Mouse (Mus musculus) mouse embryonic stem cell (cell line): ENCODE data around the gene 1110059E24Rik.

Source experiments
- in situ Hi-C, 2 experiments: fragments of 300-500 bp; cut with MboI; formaldehyde crosslinking; loops; 1 replicate in 1 of 2; 3 replicates in 1 of 2; pipeline ENCODE4 v1.14.3; 2019 to 2020; ENCODE audit warnings: low sequenced_read_pairs in 2 of 2, low pct_unique_long_range_greater_than_20kb in 1 of 2, mixed read lengths in 1 of 2; ENCODE audit not compliant: unreplicated experiment in 1 of 2

The 1110059E24Rik gene

DNA sequence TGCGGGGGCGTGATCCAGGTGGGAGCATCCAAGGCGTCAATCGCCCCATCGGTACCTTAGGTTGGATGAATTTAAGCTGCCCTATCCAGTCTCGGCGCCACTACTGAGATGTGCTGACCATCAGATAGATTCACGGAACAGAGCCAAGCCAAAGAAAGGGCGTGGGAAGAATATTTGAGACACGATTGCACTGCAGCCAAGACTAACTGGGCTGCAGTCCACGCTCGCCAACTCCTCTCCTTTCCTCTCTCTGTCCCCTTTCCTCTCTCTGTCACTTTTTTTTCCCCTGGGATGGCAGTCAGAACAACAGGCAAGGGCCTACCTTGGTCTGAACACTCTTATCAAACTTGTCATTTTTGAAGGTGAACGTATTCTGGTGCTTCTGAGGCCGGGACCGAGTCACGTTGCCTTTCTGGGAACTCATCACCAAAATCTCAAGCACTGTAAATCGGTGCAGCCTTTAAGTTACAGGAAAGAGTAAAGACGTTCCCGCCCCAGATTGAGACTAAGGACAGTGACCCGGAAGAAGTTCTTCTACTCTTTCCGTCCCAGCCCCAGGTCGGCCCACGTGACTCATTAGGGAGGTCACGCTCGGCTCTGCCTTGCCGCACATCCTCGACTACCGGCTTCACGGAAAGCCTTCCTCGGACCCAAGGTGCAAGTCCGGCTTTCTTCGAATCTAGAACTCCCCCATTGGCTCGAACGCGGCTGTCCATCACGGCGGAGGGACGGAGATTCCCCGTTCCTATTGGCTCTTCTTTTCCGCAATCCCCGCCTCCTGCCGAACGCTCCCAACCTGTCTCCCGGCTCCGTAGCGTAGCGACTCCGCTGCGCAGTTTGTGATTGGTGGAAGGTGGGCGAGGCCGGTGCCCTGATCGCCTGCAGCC is at the start of gene 1110059E24Rik:
Gene 1110059E24Rik (minus strand): TSS at position 692 of the 887 bp plus-strand sequence.
- in situ Hi-C loops, result no loop called here

DNA sequence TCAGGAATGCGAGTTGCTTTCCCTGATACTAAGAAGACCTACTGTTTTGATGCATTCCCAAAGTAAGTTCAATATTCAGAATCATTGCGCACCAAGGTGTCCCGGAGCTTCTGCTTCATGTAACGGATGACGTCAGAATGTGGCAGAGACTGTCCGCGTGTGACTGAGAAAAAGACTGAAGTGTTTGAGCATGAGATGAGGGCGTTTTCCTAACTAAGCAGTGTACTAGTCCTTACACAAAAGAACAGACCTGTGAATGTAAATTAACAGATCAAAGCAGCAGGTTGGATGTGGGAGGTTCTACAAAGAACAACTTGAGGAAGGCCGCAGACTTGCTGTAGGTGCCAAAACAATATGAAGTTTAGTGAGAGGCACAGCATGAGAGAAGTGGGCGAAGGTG is 28.2 kb upstream of the 1110059E24Rik start:
- in situ Hi-C loops, result no loop called here

DNA sequence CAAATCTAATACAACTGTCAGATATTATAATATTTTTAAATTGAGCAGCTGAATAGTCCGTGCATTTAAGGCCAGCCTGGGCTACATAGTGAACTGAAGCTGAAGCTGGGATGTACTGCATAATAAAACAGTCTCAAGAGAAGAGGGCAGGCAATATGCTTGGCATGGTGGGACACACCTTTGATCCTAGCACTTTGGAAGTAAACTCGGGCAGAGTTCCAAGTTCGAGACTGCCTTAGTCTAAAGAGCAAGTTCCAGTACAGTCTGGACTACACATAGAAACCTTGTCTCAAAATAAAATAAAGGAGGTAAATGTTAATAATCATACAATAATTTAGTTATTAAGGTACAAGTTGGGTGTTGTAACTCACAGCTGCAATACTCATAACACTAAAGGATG is 27.3 kb upstream of the 1110059E24Rik start:
- in situ Hi-C loops, result no loop called here

DNA sequence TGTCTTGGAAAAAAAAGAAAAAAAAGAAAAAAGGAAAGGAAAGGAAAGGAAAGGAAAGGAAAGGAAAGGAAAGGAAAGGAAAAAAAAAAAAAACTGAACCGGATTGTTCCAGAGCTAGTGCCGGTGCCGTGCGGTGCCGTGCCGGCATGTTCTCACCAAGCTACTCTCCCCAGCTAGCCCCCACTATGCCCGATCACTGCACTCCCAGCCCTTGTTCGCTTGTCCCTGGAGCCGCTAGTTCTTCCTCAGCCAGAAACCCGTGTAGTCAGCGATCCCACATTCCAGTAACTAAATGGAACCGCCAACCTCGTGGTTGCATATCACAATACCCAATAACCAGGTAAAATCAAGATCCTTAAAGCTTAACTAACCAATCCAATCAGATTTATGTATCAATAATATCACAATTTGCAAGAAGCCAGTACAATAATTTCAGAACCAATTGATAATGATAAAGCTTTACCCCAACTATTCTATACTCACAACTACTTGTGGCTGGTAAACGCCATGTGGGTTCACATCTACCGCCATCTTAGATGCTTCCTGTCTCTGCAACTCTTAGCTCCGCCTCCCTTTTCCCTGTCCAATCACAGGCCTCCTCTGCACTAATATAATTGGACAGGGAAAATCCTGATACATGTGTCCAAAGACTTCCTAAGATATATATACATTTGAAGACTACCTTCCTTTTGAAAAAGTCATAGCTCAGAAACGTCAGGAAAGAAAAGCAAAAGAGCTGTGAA is 21.7 kb upstream of the 1110059E24Rik start:
- in situ Hi-C loops, result no loop called here

DNA sequence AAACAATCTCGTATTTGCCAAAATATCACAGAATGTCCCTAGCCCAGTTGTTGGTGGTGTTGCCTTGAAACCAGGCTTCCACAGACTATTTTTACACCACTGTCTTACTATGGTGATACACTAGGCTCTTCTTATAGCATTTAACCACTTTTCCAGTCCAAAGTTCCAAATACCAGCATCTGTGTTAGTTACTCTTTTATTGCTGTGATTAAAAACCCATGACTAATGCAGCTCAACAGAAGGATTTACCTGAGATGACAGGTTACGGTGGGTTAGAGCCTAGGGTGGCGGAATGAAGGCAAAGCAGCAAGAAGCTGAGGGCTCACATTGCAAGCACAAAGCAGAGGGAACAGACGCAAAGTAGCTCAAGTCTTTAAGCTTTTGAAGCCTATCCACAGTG is 16.9 kb upstream of the 1110059E24Rik start:
- in situ Hi-C loops, result no loop called here

DNA sequence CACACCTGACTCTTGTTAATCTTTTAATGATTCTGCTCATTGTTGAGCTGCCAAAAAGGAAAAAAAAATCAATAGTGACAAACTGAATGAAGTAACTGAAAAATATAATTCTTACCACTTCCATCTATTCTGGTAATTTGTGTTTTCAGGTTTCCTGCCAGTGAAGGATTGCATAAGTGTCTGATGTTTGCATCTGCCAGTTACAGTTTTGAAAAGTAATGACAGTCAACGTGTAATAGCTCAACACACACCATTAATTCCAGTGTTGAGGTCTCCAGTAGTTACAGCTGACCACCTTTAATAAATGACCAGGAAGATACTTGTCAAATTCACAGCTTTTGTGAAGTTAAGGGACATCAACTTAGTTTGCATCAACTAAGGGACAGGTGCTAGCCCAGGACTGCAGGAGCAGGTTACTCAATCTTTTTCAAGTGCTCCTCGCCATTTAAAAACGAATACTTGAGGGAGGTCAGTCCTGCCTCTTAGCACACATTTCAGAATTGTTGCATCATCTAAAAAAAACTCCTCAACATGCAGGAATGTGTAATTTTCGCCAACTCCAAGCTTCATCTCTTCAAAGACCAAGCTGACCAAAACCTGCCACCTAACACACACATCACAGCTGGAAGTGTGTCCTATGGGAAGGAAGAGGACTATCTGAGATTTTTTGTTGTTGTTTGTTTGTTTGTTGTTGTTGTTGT is 11.1 kb upstream of the 1110059E24Rik start:
- in situ Hi-C loops, result no loop called here

DNA sequence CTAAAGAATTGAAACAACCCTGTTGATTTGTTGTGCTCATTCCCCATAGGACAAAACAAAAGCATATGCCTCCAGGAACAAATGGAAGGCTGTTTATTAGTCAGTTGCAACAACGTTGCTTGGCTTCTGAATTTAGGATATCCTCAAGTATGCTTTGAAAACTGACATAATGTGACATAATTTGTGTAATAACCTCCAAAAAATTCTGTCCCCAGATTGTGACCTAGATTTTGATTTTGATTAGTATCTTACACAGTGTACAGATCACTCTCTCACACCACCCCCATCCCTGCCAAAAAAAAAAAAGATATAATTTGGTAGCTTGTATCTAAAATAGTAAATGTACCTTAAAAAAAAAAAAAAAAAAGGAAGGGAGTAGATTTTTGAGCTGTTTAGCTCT is 8.0 kb upstream of the 1110059E24Rik start:
- in situ Hi-C loops, result no loop called here

DNA sequence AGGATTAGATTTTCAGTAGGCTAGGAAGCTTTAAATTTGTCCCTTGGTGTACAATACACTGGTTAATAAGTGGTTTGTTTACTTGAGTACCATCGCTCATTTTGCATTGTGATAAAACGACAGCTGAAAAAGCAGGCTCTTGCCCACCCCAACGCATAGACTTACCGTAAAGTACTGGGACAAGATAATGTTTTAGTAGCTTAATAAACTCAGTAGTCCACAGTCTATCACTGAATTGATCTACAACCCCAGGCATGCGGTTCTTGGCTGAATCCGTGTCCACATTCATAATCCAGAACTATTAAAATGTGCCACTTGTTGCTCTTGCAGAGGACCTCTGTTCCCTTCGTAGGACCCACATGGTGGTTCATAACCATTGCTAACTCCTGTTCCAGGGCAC is 2.0 kb upstream of the 1110059E24Rik start:
- in situ Hi-C loops, result no loop called here

DNA sequence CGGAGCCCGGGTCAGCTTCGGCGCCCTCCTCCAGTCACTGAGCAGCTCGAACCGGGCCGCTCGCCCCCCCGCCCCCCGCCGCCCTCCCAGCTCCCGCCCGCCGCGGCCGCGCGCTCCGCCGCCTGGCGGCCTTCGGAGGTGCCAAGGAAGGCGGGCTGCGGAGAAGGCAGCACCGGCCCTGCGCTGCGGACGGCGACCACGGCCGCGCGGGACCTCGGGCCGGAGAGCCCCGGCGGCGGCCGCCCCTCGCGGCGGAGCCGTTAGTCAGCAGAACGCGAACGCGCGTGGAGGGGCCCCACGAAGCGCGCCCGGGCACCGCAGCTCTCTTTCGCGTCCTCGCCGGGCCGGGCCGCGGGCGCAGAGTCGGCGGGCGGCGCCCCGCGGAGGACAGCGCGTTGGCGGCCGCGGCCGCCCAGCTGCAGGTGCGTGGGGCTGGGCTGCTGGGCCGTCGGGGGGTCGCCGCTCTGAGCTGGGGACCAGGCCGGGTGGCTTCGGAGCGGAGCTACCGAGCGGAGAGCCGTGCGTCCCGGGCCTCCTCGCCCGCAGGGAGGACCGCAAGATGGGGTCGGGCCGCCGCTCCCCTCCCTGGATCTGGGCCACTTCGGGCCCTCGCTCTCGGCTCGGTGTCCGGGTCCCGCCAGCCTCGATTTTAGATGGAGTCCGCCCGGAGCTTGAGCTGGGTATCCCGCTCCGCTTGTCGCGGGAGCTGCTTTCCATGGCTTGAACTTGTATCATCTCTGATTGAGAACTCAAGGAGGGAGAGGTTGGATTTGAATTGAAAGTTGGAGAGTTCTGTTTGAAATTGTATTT is 601 bp upstream of the 1110059E24Rik start, which contains the start of gene Abhd17b:
Gene Abhd17b (plus strand): TSS at position 14 of the 810 bp plus-strand sequence.
- in situ Hi-C loops, result no loop called here

DNA sequence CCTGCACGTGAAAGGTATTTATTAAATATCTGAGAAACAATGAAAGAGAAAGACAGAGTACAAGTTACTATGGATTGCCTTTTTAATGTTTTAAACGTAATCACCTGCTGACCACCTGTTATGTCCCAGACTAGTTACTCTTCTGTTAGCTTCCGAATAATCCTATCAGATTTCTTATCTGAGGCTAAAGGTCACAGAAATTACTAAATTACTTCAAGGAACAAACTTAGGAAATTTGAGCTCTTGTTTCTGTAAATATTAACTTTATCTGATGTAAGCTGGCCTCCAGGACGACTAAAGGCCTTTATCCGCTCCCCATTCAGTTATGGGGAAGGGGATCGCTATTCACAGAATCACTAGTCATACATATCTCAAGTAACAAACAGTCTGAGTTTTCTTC is 1.1 kb downstream of the 1110059E24Rik start:
- in situ Hi-C loops, result no loop called here

DNA sequence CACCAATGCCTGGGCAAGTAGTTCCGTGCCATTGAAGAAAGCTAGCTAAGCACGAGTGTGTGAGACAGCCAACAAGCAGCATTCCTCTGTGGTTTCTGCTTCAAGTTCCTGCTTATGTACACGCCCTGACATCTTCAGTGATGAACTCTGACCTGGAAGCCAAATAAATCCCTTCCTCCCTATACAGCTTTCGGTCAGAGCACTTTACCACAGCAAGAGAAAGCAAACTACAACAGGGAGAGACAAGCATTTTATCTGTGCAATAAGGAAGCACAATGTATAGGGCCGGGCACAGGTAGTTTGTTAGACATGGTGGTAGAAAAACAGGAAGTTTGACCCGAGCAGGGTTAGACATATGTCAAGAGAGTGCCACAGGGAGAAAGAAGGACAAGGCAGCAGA is 6.6 kb downstream of the 1110059E24Rik start:
- in situ Hi-C loops, result no loop called here

DNA sequence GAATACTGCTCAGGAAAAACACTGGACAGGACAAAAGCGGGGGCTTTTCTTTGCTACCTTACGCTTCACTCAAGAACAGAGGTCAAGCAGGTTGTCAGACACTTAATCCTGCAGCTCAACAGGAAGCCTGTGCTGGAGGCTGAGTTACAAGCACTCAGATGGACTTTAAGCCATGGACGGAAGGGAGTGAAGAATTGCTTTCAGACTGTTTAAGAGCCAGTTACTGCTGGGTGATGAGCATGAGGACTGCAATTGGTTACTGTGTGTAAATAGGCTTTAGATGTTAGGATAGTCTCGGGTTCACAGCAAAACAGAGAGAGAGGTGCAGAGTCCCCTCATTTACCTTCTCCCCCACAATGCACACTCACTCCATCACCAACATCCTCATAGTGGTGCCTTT is 7.5 kb downstream of the 1110059E24Rik start:
- in situ Hi-C loops, result no loop called here

DNA sequence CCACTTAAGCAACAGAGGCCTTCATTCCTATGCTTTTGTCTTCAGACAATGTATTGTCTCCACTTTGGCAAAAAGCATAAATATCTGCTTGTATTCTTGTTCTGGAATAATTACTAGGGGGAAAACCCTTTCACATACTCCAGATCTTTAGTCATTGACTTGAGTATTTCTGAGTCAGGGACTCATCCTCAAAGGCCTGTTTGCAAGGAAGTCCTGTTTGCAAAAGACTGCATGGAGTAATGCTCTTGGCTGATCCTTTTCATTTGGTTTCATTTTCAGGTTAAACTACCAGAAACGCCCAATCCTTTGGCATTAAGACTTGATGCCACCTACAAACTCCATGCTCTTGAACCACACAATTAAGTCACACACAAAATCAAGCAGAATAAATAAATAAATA is 8.8 kb downstream of the 1110059E24Rik start:
- in situ Hi-C loops, result no loop called here

DNA sequence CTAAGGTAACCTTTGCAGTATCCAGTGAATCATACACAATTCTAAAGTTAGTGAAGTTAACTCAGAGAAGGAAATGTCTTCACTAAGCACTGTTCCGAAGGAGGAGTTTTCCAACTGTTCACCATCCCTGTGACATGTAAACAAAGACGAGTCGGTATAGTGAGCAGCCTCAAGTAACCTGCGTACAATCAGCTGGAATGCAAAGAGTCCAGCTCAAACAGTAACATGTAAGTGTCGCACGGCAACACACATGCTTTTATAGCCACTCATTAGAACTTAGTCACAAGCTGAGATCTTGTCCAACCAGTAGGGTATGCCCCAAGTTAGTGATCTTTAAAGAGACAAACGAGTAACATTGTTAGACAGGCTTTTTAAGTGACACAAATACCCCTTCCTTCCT is 15.1 kb downstream of the 1110059E24Rik start:
- in situ Hi-C loops, result no loop called here

DNA sequence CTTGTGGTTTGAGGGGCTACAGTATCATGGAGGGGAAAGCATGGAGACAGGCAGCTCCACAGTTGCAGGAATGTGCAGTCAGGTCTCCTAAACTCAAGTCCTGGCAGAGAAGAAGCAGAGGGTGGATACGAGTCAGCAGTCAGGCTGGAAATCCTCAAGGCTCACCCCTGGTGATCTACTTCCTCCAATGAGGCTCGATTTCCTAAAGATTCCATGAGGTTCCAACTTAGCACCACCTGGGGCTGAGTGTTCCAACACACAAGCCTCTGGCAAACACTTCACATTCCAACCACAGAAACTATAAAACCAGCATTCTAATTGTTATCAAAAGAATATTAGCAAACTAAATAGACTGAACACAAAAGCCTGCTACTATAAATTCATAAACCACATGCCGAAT is 15.9 kb downstream of the 1110059E24Rik start:
- in situ Hi-C loops, result no loop called here

DNA sequence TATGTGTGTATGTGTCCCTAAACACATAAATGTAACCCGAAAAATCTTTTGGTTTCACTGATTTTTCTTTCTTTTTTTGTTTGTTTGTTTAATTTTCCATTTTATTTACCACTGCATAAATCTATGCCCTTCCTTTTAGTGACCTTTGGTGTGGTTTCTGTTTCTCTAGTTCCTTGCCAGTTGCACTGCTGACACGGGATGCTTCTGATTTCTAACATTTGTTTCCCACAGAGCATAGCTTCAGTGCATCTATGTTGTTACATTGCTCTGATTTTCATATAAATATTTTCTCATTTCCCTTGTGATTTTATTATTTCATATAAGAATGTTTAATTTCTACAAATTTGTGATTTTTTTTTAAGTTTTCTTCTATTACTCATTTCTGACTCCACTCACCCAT is 17.4 kb downstream of the 1110059E24Rik start:
- in situ Hi-C loops, result no loop called here

DNA sequence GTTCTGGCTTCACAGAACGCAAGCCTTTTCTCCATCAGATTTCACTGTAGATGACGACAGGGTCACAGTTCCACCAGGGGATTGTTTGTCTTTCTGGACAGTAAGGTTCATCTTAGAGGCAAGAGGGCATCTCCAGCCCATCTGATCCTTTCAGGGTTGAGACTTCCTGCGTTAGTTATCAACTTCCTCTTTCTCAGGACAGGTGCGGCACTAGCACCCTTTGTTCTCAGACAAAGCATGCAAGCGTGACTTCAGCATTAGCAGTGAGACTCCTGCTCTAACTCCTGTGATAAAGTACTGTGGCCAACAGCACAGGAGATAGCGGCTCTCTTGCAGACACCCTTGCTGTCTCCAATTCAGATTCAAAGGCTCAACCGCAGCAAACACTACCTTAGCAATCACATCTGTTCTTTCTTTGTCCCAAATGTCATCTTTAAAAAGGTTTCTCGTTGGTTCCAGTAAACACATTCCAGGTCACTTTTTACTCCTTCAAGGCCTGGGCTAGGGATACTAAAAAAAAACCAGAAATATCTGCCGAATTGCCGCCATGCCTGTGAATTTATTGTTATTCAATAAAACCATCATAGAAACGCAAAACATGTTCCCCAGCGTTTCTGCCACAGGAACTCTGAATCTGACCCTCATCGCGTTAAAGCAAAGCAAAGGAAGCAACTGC is 22.0 kb downstream of the 1110059E24Rik start:
- in situ Hi-C loops, result no loop called here

DNA sequence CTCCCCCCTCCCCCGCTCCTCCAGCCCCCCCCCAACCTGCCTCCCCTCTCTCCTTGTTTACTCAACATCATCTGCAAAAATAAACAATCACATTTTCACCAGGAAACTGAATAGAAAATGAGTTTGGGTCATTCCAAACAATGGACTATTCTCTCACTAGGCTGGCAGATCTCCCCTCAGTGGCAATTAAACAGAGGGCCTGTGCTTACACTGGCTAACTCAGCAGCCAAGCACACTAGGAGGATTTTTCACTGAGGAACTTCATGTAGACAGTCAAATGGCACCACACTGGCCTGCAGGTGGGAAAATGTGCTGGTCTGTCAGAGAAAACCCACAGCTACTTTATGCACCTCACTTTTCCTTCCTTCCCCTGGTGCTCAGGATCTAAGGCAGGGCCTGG is 23.3 kb downstream of the 1110059E24Rik start:
- in situ Hi-C loops, result no loop called here
